Mouse (Mus musculus) neural tube, embryonic 14.5 days (tissue): ENCODE measurements around the gene Ascl4. TPM values are rescaled to one million over a fixed set of nuclear protein-coding genes. Genes with fewer than 3 reads are reported as not detected.

Experiments
- ATAC-seq: fragments of 200-750 bp; cut with Nextera tagmentation; 2 replicates; pipeline ENCODE4 v1.8.0; 2017; ENCODE audit warnings: low read depth, mild to moderate bottlenecking, moderate TSS enrichment, moderate library complexity
- H3K27ac ChIP-seq: fragments of 300-500 bp; sonication (generic); 2 replicates; pipeline ENCODE4 v1.5.1; 2014; ENCODE audit warnings: low read depth, mild to moderate bottlenecking, control low read depth, low read length, moderate library complexity, mixed read lengths
- H3K27me3 ChIP-seq: fragments of 300-500 bp; sonication (generic); 2 replicates; pipeline ENCODE4 v1.6.1; 2014; ENCODE audit warnings: low read length; ENCODE audit not compliant: control insufficient read depth, insufficient read depth
- H3K36me3 ChIP-seq: fragments of 300-500 bp; sonication (generic); 2 replicates; pipeline ENCODE4 v1.6.1; 2014; ENCODE audit warnings: low read length, mixed read lengths; ENCODE audit not compliant: control insufficient read depth, insufficient read depth
- H3K4me1 ChIP-seq: fragments of 300-500 bp; sonication (generic); 2 replicates; pipeline ENCODE4 v1.6.1; 2014; ENCODE audit warnings: low read length; ENCODE audit not compliant: control insufficient read depth, insufficient read depth
- H3K4me2 ChIP-seq: fragments of 300-500 bp; sonication (generic); 2 replicates; pipeline ENCODE4 v1.6.1; 2014; ENCODE audit warnings: mild to moderate bottlenecking, low read depth, low read length, control low read depth
- H3K4me3 ChIP-seq: fragments of 300-500 bp; sonication (generic); 2 replicates; pipeline ENCODE4 v1.5.1; 2014; ENCODE audit warnings: low read depth, low read length, control low read depth, mixed read lengths
- H3K9ac ChIP-seq: fragments of 300-500 bp; sonication (generic); replicated peaks from 2 replicates; pipeline ENCODE4 v1.6.1; 2014; ENCODE audit warnings: low read depth, mild to moderate bottlenecking, control low read depth, low read length, mixed read lengths
- H3K9me3 ChIP-seq: fragments of 300-500 bp; sonication (generic); 2 replicates; pipeline ENCODE4 v1.6.1; 2016; ENCODE audit warnings: low read length; ENCODE audit not compliant: control insufficient read depth
- WGBS: fragments of 180-500 bp; shearing (Covaris S2); extraction: QIAGEN DNeasy Blood & Tissue Kit; methylation state at CpG from one replicate; pipeline ENCODE4 v1.1.7; 2014; 5-methylcytosine and 5-hydroxymethylcytosine counted together
- polyA plus RNA-seq: library from polyadenylated mRNA; unstranded; fragments of >200 nt; fragmentation: Nextera tagmentation; extraction: Ambion mirVana; gene quantifications from 2 replicates; pipeline ENCODE4 v1.2.1, GENCODE M21; 2014

Ascl4 gene
- polyA plus RNA-seq, 1 experiment from 2014 or later: 0.23 TPM

GRCm38 (mm10) chr10:85994543-85995104 lies 67.1 kb downstream of the Ascl4 start:
- ATAC-seq: no peak
- 90% methylated on average over 5 of the region's 5 CpGs for WGBS

More at GRCm38 (mm10) chr10:85994543-85995104, 67.1 kb downstream of the Ascl4 start:
- Histone ChIP-seq H3K4me1 (no peaks in the 10 kb centered on the region), H3K27me3 (no peaks in the 10 kb centered on the region), H3K27ac (no peak overlapping the region), H3K4me2 (no peak overlapping the region), H3K4me3 (no peak overlapping the region), H3K9me3 (no peaks in the 10 kb centered on the region), H3K9ac (no peak overlapping the region), H3K36me3 (no peaks in the 10 kb centered on the region)

Other genes with a start within 250 kb of the Ascl4 start
- 72.6 and 75.7 TPM in 2 replicates for gene Pwp1, start 98.2 kb upstream of the Ascl4 start, polyA plus RNA-seq
- 29.7 and 33.6 TPM in 2 replicates for gene Prdm4, start 10.5 kb upstream of the Ascl4 start, polyA plus RNA-seq
- gene Rtcb, start 30.1 kb downstream of the Ascl4 start, polyA plus RNA-seq: 142 and 159 TPM in 2 replicates
- gene Bpifc, start 84.2 kb downstream of the Ascl4 start, polyA plus RNA-seq: not detected in 2 replicates
- 24.9 and 26.2 TPM in 2 replicates for gene Fbxo7, start 94.3 kb downstream of the Ascl4 start, polyA plus RNA-seq